Mouse (Mus musculus): Measurements from ENCODE around the gene Prr19.

GRCm38 (mm10) chr7:25281166-25281733, 20.0 kb upstream of the Prr19 start:
- TF ChIP-seq MAFK (IDR thresholded peaks at IDR 0.05; ENCODE audit: insufficient read depth, low read depth, low read length) (no peak), ZC3H11A (IDR thresholded peaks at IDR 0.05; ENCODE audit: borderline replicate concordance, low read depth, low read length) (no peak), HCFC1 (IDR thresholded peaks at IDR 0.05; ENCODE audit: borderline replicate concordance, insufficient read depth, low read length) (no peak), CHD2 (IDR thresholded peaks at IDR 0.05; ENCODE audit: low read depth, low read length) (no peak)
